Mouse (Mus musculus) kidney, adult 2 months (tissue): ENCODE results near the gene Prpf18.

Source experiments
- CTCF ChIP-seq: fragments of 200-500 bp; conservative IDR thresholded peaks from 2 replicates; pipeline ENCODE4 v1.5.1; 2011; ENCODE audit warnings: low read depth, mild to moderate bottlenecking, control low read depth, low read length, moderate library complexity, mixed read lengths; ENCODE audit not compliant: insufficient read depth, insufficient read length
- POLR2A ChIP-seq: fragments of 200-500 bp; IDR thresholded peaks from one replicate; pipeline ENCODE4 v1.6.1; 2011; ENCODE audit warnings: low read depth, low read length, control low read depth

DNA sequence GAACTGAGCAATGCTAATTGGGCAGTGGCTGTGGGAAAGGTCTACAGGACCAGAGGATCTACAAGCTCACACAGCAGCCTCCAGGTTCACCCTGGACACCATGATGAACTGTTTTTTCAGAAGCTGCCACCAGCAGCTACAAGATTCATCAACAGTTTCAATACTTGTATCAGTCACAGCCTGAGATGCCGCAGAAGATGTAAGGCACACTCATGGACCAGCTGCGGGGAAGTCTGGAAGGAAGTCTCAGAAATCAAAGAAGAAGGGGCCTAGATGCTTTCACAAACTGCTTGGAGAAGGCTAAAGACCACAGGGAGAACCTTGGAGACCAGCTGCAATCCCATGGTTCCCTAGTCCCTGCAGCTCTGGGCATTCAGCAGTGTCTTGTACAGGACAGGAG, 2.3 kb downstream of the Prpf18 start:
- TF ChIP-seq CTCF, result no peak
- TF ChIP-seq POLR2A, result no peak
